ENCODE assay signal across 9 mouse cellular contexts in genomic region chr1:162895900-162896299, GRCm38 (mm10). TPM values are rescaled to one million over a fixed set of nuclear protein-coding genes. Genes with fewer than 3 reads are reported as not detected.
DNase-seq lines count a peak whose midpoint lies in the region; ATAC-seq and TF ChIP-seq lines count a peak whose summit lies in the region.
"Had no signal": no experiment of that assay in that cellular context is flagged by ENCODE, and none has a peak within 500 bp of the region (broad histone marks: within the 10 kb centered on the region; RNA-seq: fewer than 3 reads in every experiment).

No protein-coding gene starts in this region.

- H3K4me2 ChIP-seq in intestine, embryonic 14.5 days (ENCODE audit: low read length), result no peak overlapping the region
- no peak overlapping the region for H3K4me2 ChIP-seq in intestine, embryonic 16.5 days (ENCODE audit: low read depth, low read length)
- H3K4me2 ChIP-seq in hindbrain, postnatal 0 days (ENCODE audit: low read depth, low read length), result no peak overlapping the region
- H3K4me2 ChIP-seq in limb, embryonic 11.5 days (ENCODE audit: low read depth, severe bottlenecking), result no peak overlapping the region

- no peak overlapping the region for H3K4me3 ChIP-seq in intestine, embryonic 14.5 days (ENCODE audit: low read depth, low read length)
- H3K4me3 ChIP-seq in intestine, embryonic 16.5 days (ENCODE audit: low read length), result no peak overlapping the region
- H3K4me3 ChIP-seq in forebrain, embryonic 10.5 days, result no peak overlapping the region
- H3K4me3 ChIP-seq in hindbrain, postnatal 0 days (ENCODE audit: low read length), result no peak overlapping the region
- no peak overlapping the region for H3K4me3 ChIP-seq in limb, embryonic 11.5 days (ENCODE audit: low read depth, low read length)
- H3K4me3 ChIP-seq: myocyte had no signal

- no peaks in the 10 kb centered on the region for H3K9me3 ChIP-seq in intestine, embryonic 14.5 days (ENCODE audit: control insufficient read depth, low read length)
- H3K9me3 ChIP-seq in intestine, embryonic 16.5 days (ENCODE audit: control insufficient read depth, low read length), result no peaks in the 10 kb centered on the region
- no peaks in the 10 kb centered on the region for H3K9me3 ChIP-seq in forebrain, embryonic 10.5 days
- no peaks in the 10 kb centered on the region for H3K9me3 ChIP-seq in hindbrain, postnatal 0 days (ENCODE audit: low read length)
- no peaks in the 10 kb centered on the region for H3K9me3 ChIP-seq in limb, embryonic 11.5 days (ENCODE audit: control insufficient read depth, low read length)

- 0 out of 2 replicates have a peak, but pooled peaks cover 7% of the 10 kb centered on the region for H3K4me1 ChIP-seq in intestine, embryonic 14.5 days (replicated peaks; ENCODE audit: control insufficient read depth, insufficient read depth, low read length)
- no peaks in the 10 kb centered on the region for H3K4me1 ChIP-seq in intestine, embryonic 16.5 days (ENCODE audit: control insufficient read depth, insufficient read depth, low read length)
- H3K4me1 ChIP-seq in forebrain, embryonic 10.5 days, result no peaks in the 10 kb centered on the region
- no peaks in the 10 kb centered on the region for H3K4me1 ChIP-seq in hindbrain, postnatal 0 days (ENCODE audit: insufficient read depth, low read length)
- no peaks in the 10 kb centered on the region for H3K4me1 ChIP-seq in limb, embryonic 11.5 days (ENCODE audit: control insufficient read depth, insufficient read depth, low read length)

- no peaks in the 10 kb centered on the region for H3K36me3 ChIP-seq in intestine, embryonic 14.5 days (ENCODE audit: control insufficient read depth, insufficient read depth, low read length)
- H3K36me3 ChIP-seq in intestine, embryonic 16.5 days (ENCODE audit: control insufficient read depth, insufficient read depth, low read length), result no peaks in the 10 kb centered on the region
- H3K36me3 ChIP-seq in forebrain, embryonic 10.5 days (replicated peaks), result no peaks in the 10 kb centered on the region
- H3K36me3 ChIP-seq in hindbrain, postnatal 0 days (ENCODE audit: insufficient read depth, low read length), result no peaks in the 10 kb centered on the region
- H3K36me3 ChIP-seq in limb, embryonic 11.5 days (ENCODE audit: control insufficient read depth, insufficient read depth, low read length), result no peaks in the 10 kb centered on the region

- H3K27me3 ChIP-seq in intestine, embryonic 14.5 days (replicated peaks; ENCODE audit: control insufficient read depth, insufficient read depth, low read length), result no peaks in the 10 kb centered on the region
- H3K27me3 ChIP-seq in intestine, embryonic 16.5 days (replicated peaks; ENCODE audit: control insufficient read depth, insufficient read depth, low read length), result no peaks in the 10 kb centered on the region
- H3K27me3 ChIP-seq in forebrain, embryonic 10.5 days (ENCODE audit: poor library complexity, severe bottlenecking), result no peaks in the 10 kb centered on the region
- no peaks in the 10 kb centered on the region for H3K27me3 ChIP-seq in hindbrain, postnatal 0 days (ENCODE audit: insufficient read depth, low read length)
- H3K27me3 ChIP-seq in limb, embryonic 11.5 days (ENCODE audit: control insufficient read depth, insufficient read depth, low read length), result no peaks in the 10 kb centered on the region

- 43% methylated on average over 6 of the region's 6 CpGs for WGBS in intestine, embryonic 14.5 days
- WGBS in intestine, embryonic 16.5 days, result 42% methylated on average over 6 of the region's 6 CpGs
- WGBS in forebrain, embryonic 10.5 days, result 48% methylated on average over 6 of the region's 6 CpGs
- WGBS in hindbrain, postnatal 0 days, result 46% methylated on average over 6 of the region's 6 CpGs
- 37% methylated on average over 6 of the region's 6 CpGs for WGBS in limb, embryonic 11.5 days

- ATAC-seq in intestine, embryonic 14.5 days (replicated peaks; ENCODE audit: low FRiP score, low TSS enrichment, low read depth), result no peak
- no peak for ATAC-seq in intestine, embryonic 16.5 days
- peak; percentile 47; the same call in 1 of the 2 replicates for ATAC-seq in hindbrain, postnatal 0 days
- no peak for ATAC-seq in limb, embryonic 11.5 days (ENCODE audit: insufficient number of reproducible peaks, low FRiP score, low TSS enrichment, low read depth)

- no peak overlapping the region for H3K9ac ChIP-seq in intestine, embryonic 14.5 days (ENCODE audit: low read length)
- no peak overlapping the region for H3K9ac ChIP-seq in intestine, embryonic 16.5 days (ENCODE audit: low read depth, low read length)
- no peak overlapping the region for H3K9ac ChIP-seq in hindbrain, postnatal 0 days (replicated peaks; ENCODE audit: low read length)
- H3K9ac ChIP-seq in limb, embryonic 11.5 days (ENCODE audit: low read length), result no peak overlapping the region

- no peak overlapping the region for H3K27ac ChIP-seq in intestine, embryonic 14.5 days (ENCODE audit: low read depth)
- H3K27ac ChIP-seq in intestine, embryonic 16.5 days (ENCODE audit: low read length), result no peak overlapping the region
- no peak overlapping the region for H3K27ac ChIP-seq in forebrain, embryonic 10.5 days
- no peak overlapping the region for H3K27ac ChIP-seq in hindbrain, postnatal 0 days
- H3K27ac ChIP-seq in limb, embryonic 11.5 days (replicated peaks; ENCODE audit: low read depth, low read length), result no peak overlapping the region

- peak; percentile 83 for TF ChIP-seq CTCF in hindbrain, postnatal 0 days (IDR thresholded peaks at IDR 0.05; ENCODE audit: low read depth)

- DNase-seq in intestine, embryonic 14.5 days (ENCODE audit: low spot score), result peak; percentile 87
- peak; percentile 52 for DNase-seq in adrenal gland, adult 2 months
- peak; percentile 59 for DNase-seq in forebrain, embryonic 10.5 days (ENCODE audit: extremely low spot score, low spot score)
- peak; percentile 81 for DNase-seq in hindbrain, postnatal 0 days (ENCODE audit: low spot score)
- DNase-seq in limb, embryonic 11.5 days (ENCODE audit: low spot score), result peak; percentile 85
- DNase-seq in naive thymus-derived CD4-positive, alpha-beta T cell, adult 2 months (ENCODE audit: low read depth), result peak; percentile 28
- peak; percentile 36 for DNase-seq in thymus, postnatal 25 days

RNA-seq across cellular contexts. Expression of gene Fmo2, which starts 2.6 kb away (rescaled TPM):
- polyA plus RNA-seq in intestine, embryonic 14.5 days (2014; fragmentation: Nextera tagmentation; extraction: Ambion mirVana), result 0.22 and 1.5 TPM in 2 replicates
- 2.1 and 3.4 TPM in 2 replicates for polyA plus RNA-seq in intestine, embryonic 16.5 days (2015; fragmentation: Nextera tagmentation; extraction: Ambion mirVana)
- total RNA-seq in adrenal gland, adult 2 months (2021), result 10 to 100 TPM; 45.6 to 72.3 TPM
- 2.4 and 10.4 TPM in 2 replicates for polyA plus RNA-seq in adrenal gland, adult 2 months (2012; rRNA removed)
- polyA plus RNA-seq in forebrain, embryonic 10.5 days (2016; fragmentation: Nextera tagmentation; extraction: Ambion mirVana), result not detected in 2 replicates
- 0.14 and 1.1 TPM in 2 replicates for total RNA-seq in hindbrain, postnatal 0 days (2014; rRNA removed)
- 0.44 and 0.68 TPM in 2 replicates for polyA plus RNA-seq in hindbrain, postnatal 0 days (2015; fragmentation: Nextera tagmentation; extraction: Ambion mirVana)
- polyA plus RNA-seq in limb, embryonic 11.5 days (2014; fragmentation: Nextera tagmentation; extraction: Ambion mirVana), result 1.6 and 2.2 TPM in 2 replicates
- polyA plus RNA-seq: myocyte had no signal

RNA-seq across cellular contexts. Expression of gene Fmo1, which starts 29.5 kb away (rescaled TPM):
- polyA plus RNA-seq in intestine, embryonic 14.5 days (2014; fragmentation: Nextera tagmentation; extraction: Ambion mirVana), result 12.4 and 15.2 TPM in 2 replicates
- polyA plus RNA-seq in intestine, embryonic 16.5 days (2015; fragmentation: Nextera tagmentation; extraction: Ambion mirVana), result 12.8 and 14.6 TPM in 2 replicates
- 100 to 1,000 TPM; 241 to 652 TPM for total RNA-seq in adrenal gland, adult 2 months (2021)
- 20.8 and 29.8 TPM in 2 replicates for polyA plus RNA-seq in adrenal gland, adult 2 months (2012; rRNA removed)
- 7.2 and 8.2 TPM in 2 replicates for polyA plus RNA-seq in forebrain, embryonic 10.5 days (2016; fragmentation: Nextera tagmentation; extraction: Ambion mirVana)
- 45.3 and 48.8 TPM in 2 replicates for total RNA-seq in hindbrain, postnatal 0 days (2014; rRNA removed)
- polyA plus RNA-seq in hindbrain, postnatal 0 days (2015; fragmentation: Nextera tagmentation; extraction: Ambion mirVana), result 33.2 and 36.8 TPM in 2 replicates
- 2.8 and 3.1 TPM in 2 replicates for polyA plus RNA-seq in limb, embryonic 11.5 days (2014; fragmentation: Nextera tagmentation; extraction: Ambion mirVana)

RNA-seq across cellular contexts. Expression of gene Fmo6, which starts 41.4 kb away (rescaled TPM):
- 0.08 TPM in 1 of 2 replicates, not detected in the other for polyA plus RNA-seq in intestine, embryonic 14.5 days (2014; fragmentation: Nextera tagmentation; extraction: Ambion mirVana)
- not detected in 2 replicates for polyA plus RNA-seq in intestine, embryonic 16.5 days (2015; fragmentation: Nextera tagmentation; extraction: Ambion mirVana)
- total RNA-seq in adrenal gland, adult 2 months (2021), result not detected
- not detected in 2 replicates for polyA plus RNA-seq in adrenal gland, adult 2 months (2012; rRNA removed)
- not detected in 2 replicates for polyA plus RNA-seq in forebrain, embryonic 10.5 days (2016; fragmentation: Nextera tagmentation; extraction: Ambion mirVana)
- not detected in 2 replicates for total RNA-seq in hindbrain, postnatal 0 days (2014; rRNA removed)
- not detected in 2 replicates for polyA plus RNA-seq in hindbrain, postnatal 0 days (2015; fragmentation: Nextera tagmentation; extraction: Ambion mirVana)
- 0.10 TPM in 1 of 2 replicates, not detected in the other for polyA plus RNA-seq in limb, embryonic 11.5 days (2014; fragmentation: Nextera tagmentation; extraction: Ambion mirVana)
- polyA plus RNA-seq: myocyte had no signal

Comparison
In these comparisons a context has a peak if more than half of its experiments do, and no peak if none do; other contexts are left out.
1. DNase-seq: peak in every context shown above with its lines; median percentile 87 in intestine, embryonic 14.5 days; 85 in limb, embryonic 11.5 days; 81 in hindbrain, postnatal 0 days; 59 in forebrain, embryonic 10.5 days; 52 in adrenal gland, adult 2 months; 36 in thymus, postnatal 25 days; 28 in naive thymus-derived CD4-positive, alpha-beta T cell, adult 2 months.